Mouse (Mus musculus) stomach, embryonic 14.5 days (tissue): ENCODE measurements at regions not wholly inside any gene's neighbourhood (a gene's known extent, or its start where the extent isn't known, plus 50 kb on each side); places are given as distances from the start of the nearest gene placed in this dataset.

Experiments
- ATAC-seq: fragments of 200-750 bp; cut with Nextera tagmentation; 2 replicates; pipeline ENCODE4 v1.8.0; 2017; ENCODE audit warnings: low read depth, moderate TSS enrichment; ENCODE audit not compliant: insufficient number of reproducible peaks, insufficient read depth, low FRiP score
- H3K27ac ChIP-seq: fragments of 300-500 bp; sonication (generic); 2 replicates; pipeline ENCODE4 v1.5.1; 2014; ENCODE audit warnings: mild to moderate bottlenecking, low read length, moderate library complexity, mixed read lengths
- H3K27me3 ChIP-seq: fragments of 300-500 bp; sonication (generic); 2 replicates; pipeline ENCODE4 v1.6.1; 2014; ENCODE audit warnings: low read length, control low read depth, mixed read lengths; ENCODE audit not compliant: control insufficient read depth, insufficient read depth
- H3K36me3 ChIP-seq: fragments of 300-500 bp; sonication (generic); 2 replicates; pipeline ENCODE4 v1.6.1; 2014; ENCODE audit warnings: mild to moderate bottlenecking, control low read depth, low read length, moderate library complexity, mixed read lengths; ENCODE audit not compliant: control insufficient read depth, insufficient read depth
- H3K4me1 ChIP-seq: fragments of 300-500 bp; sonication (generic); 2 replicates; pipeline ENCODE4 v1.6.1; 2014; ENCODE audit warnings: low read length, control low read depth, mixed read lengths; ENCODE audit not compliant: control insufficient read depth, insufficient read depth
- H3K4me2 ChIP-seq: fragments of 300-500 bp; sonication (generic); replicated peaks from 2 replicates; pipeline ENCODE4 v1.6.1; 2014; ENCODE audit warnings: low read depth, low read length, control low read depth
- H3K4me3 ChIP-seq: fragments of 300-500 bp; sonication (generic); 2 replicates; pipeline ENCODE4 v1.5.1; 2014; ENCODE audit warnings: low read depth, low read length, control low read depth
- H3K9ac ChIP-seq: fragments of 300-500 bp; sonication (generic); replicated peaks from 2 replicates; pipeline ENCODE4 v1.6.1; 2014; ENCODE audit warnings: low read depth, mild to moderate bottlenecking, control low read depth, low read length, moderate library complexity, mixed read lengths
- H3K9me3 ChIP-seq: fragments of 300-500 bp; sonication (generic); 2 replicates; pipeline ENCODE4 v1.6.1; 2016; ENCODE audit warnings: low read depth, low read length, control low read depth; ENCODE audit not compliant: control insufficient read depth
- WGBS: fragments of 180-500 bp; shearing (Covaris S2); extraction: QIAGEN DNeasy Blood & Tissue Kit; methylation state at CpG from one replicate; pipeline ENCODE4 v1.1.7; 2014; 5-methylcytosine and 5-hydroxymethylcytosine counted together

GRCm38 (mm10) chr6:117465606-117466174, 297.4 kb downstream of the Cxcl12 start:
- no peak overlapping the region for H3K4me2 ChIP-seq
- H3K4me1 ChIP-seq = no peaks in the 10 kb centered on the region
- H3K27ac ChIP-seq = no peak overlapping the region
- no peaks in the 10 kb centered on the region for H3K27me3 ChIP-seq
- H3K36me3 ChIP-seq = no peaks in the 10 kb centered on the region
- ATAC-seq = no peak
- H3K4me3 ChIP-seq = no peak overlapping the region
- 47% methylated on average over 5 of the region's 5 CpGs for WGBS
- no peaks in the 10 kb centered on the region; the same call in 1 of the 2 replicates for H3K9me3 ChIP-seq
- H3K9ac ChIP-seq = no peak overlapping the region

GRCm38 (mm10) chr6:117479376-117479775, 311.0 kb downstream of the Cxcl12 start:
- Histone ChIP-seq H3K9me3 (no peaks in the 10 kb centered on the region), H3K27ac (no peak overlapping the region), H3K4me3 (no peak overlapping the region), H3K9ac (no peak overlapping the region), H3K36me3 (no peaks in the 10 kb centered on the region), H3K4me2 (no peak overlapping the region), H3K4me1 (peaks cover 4% of the 10 kb centered on the region; the same call in 1 of the 2 replicates), H3K27me3 (no peaks in the 10 kb centered on the region)
- ATAC-seq = no peak
- 22% methylated on average over 2 of the region's 2 CpGs for WGBS

- ATAC-seq = no peak
- peaks cover 4% of the 10 kb centered on the region; the same call in 1 of the 2 replicates for H3K4me1 ChIP-seq
- H3K9ac ChIP-seq = no peak overlapping the region
- whole genome bisulfite sequencing = 79% methylated on average over 2 of the region's 2 CpGs
- H3K4me2 ChIP-seq = no peak overlapping the region
- H3K36me3 ChIP-seq = no peaks in the 10 kb centered on the region
- H3K9me3 ChIP-seq = no peaks in the 10 kb centered on the region
- H3K4me3 ChIP-seq = no peak overlapping the region
- no peak overlapping the region for H3K27ac ChIP-seq
- no peaks in the 10 kb centered on the region for H3K27me3 ChIP-seq
Measured at GRCm38 (mm10) chr6:117480396-117480795, 312.1 kb downstream of the Cxcl12 start.

DNA sequence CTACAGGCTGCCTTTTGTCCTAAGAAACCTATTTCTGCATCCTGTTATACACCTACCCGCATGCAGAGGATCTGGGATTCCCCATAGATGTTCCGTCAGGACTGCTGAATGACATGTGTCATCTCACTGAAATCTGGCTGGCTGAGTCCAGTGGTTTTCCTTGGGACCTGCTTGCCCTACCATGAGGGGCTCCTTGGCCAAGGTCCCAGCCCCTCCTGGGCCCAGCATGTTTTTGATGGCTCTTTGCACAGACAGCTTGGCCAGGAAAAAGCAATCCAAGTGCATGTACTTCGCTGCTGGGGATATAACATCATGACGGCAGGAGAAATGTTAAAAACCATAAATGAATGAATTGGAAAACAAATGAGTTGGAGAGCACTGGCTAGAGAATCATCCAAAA, 320.8 kb downstream of the Cxcl12 start:
- H3K36me3 ChIP-seq = no peaks in the 10 kb centered on the region
- no peaks in the 10 kb centered on the region for H3K4me1 ChIP-seq
- H3K27me3 ChIP-seq = no peaks in the 10 kb centered on the region
- H3K4me3 ChIP-seq = no peak overlapping the region
- H3K9me3 ChIP-seq = no peaks in the 10 kb centered on the region
- H3K4me2 ChIP-seq = no peak overlapping the region
- 91% methylated on average over 4 of the region's 4 CpGs for WGBS
- no peak overlapping the region for H3K27ac ChIP-seq
- ATAC-seq = no peak
- no peak overlapping the region for H3K9ac ChIP-seq

GRCm38 (mm10) chr6:117489761-117490396, 321.5 kb downstream of the Cxcl12 start:
- 82% methylated on average over 3 of the region's 3 CpGs for WGBS
- Histone ChIP-seq H3K9ac (no peak overlapping the region), H3K27me3 (no peaks in the 10 kb centered on the region), H3K4me3 (no peak overlapping the region), H3K4me2 (no peak overlapping the region), H3K27ac (no peak overlapping the region), H3K36me3 (no peaks in the 10 kb centered on the region), H3K9me3 (no peaks in the 10 kb centered on the region), H3K4me1 (no peaks in the 10 kb centered on the region)
- no peak for ATAC-seq

DNA sequence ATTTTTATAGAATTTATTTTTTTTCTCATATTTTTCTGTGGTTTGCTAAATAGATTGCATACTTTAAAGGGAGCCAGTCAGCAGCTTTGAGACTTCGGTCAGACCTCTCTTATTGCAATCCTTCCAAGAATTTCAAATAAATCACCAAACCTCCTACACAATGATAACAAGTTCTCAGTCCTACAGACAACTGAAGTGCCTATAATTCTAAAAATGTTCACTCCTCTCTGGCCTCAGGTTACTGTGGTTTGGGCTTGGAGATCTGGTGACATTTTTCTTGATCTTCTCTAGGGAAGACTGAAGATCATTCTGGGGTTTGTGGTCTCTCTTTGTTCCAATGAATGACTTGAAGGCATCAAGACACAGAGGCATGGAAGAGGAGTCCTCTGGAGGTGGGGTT, 326.6 kb downstream of the Cxcl12 start:
- Histone ChIP-seq H3K9me3 (no peaks in the 10 kb centered on the region), H3K4me1 (no peaks in the 10 kb centered on the region), H3K27me3 (no peaks in the 10 kb centered on the region), H3K9ac (no peak overlapping the region), H3K4me2 (no peak overlapping the region), H3K36me3 (no peaks in the 10 kb centered on the region), H3K4me3 (no peak overlapping the region), H3K27ac (no peak overlapping the region)
- WGBS = 49% methylated on average over 1 of the region's 1 CpGs
- ATAC-seq = no peak

DNA sequence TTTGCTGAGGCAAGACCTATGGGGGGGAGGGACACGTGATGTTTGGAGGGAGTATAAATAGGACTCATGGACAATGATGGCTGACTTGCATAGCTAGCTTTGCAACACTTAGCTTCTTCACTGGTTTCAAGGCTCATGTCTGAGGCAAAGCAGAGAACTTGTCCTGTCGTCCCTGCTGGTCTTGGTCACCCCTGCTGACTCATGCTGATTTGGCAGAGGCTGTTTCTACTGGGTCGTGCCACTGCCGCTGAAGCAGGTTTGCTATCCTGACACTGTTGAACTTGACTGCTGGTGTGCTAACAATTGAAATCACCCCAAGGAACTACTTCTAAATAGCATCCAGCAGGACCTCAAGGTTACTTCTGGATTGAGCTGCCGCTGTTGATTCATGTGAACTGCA, 329.0 kb downstream of the Cxcl12 start:
- Histone ChIP-seq H3K9me3 (no peaks in the 10 kb centered on the region), H3K4me2 (no peak overlapping the region), H3K27ac (no peak overlapping the region), H3K36me3 (no peaks in the 10 kb centered on the region), H3K27me3 (no peaks in the 10 kb centered on the region), H3K9ac (no peak overlapping the region), H3K4me3 (no peak overlapping the region), H3K4me1 (no peaks in the 10 kb centered on the region)
- WGBS = 82% methylated on average over 5 of the region's 5 CpGs
- no peak for ATAC-seq

DNA sequence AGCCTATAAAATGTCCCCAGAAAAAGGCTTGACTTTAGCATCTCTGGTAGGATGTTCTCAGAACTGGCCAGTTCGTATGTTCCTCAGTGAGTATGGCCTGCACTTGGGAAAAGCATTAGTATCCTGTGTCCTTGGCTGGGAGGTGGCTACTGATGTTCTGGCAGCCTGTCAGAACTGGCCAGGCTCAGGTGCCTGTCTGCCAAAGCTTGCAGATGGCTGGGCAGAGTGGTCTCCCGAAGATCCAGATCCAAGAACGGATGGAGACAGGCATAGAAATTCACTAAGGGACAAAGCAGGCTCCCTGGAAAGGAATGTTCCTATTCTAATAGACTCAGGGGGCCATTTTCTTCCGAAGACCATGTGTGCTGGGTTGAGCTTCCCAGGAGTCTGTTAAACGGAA, 329.6 kb downstream of the Cxcl12 start:
- no peaks in the 10 kb centered on the region for H3K4me1 ChIP-seq
- no peak overlapping the region for H3K27ac ChIP-seq
- no peak overlapping the region for H3K4me2 ChIP-seq
- H3K4me3 ChIP-seq = no peak overlapping the region
- no peaks in the 10 kb centered on the region for H3K27me3 ChIP-seq
- H3K9me3 ChIP-seq = no peaks in the 10 kb centered on the region
- no peaks in the 10 kb centered on the region for H3K36me3 ChIP-seq
- WGBS = 87% methylated on average over 5 of the region's 5 CpGs
- no peak for ATAC-seq
- no peak overlapping the region for H3K9ac ChIP-seq

DNA sequence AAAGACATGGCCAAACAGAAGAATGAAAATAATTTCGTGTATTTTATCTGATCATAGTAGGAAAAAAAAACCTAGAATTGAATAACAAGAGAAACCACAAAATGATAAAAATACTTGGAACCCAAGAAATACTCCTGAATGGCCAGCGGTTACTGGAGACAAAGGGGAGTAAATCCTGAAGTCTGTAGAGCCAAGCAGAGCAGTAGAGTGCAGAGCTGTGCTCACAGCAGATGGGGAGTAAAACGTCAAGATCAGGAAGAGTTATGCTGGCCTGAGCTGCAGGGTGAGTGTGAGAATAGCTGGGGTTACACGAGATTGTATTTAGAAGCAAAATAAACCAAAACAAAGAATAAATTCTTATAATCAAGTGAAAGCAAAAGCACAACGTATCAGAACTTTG, 334.0 kb downstream of the Cxcl12 start:
- no peak for ATAC-seq
- Histone ChIP-seq H3K9ac (no peak overlapping the region), H3K4me1 (no peaks in the 10 kb centered on the region), H3K4me2 (no peak overlapping the region), H3K27me3 (no peaks in the 10 kb centered on the region), H3K9me3 (no peaks in the 10 kb centered on the region), H3K4me3 (no peak overlapping the region), H3K27ac (no peak overlapping the region), H3K36me3 (no peaks in the 10 kb centered on the region)
- WGBS = 42% methylated on average over 5 of the region's 5 CpGs
